In the genomic region with DNA sequence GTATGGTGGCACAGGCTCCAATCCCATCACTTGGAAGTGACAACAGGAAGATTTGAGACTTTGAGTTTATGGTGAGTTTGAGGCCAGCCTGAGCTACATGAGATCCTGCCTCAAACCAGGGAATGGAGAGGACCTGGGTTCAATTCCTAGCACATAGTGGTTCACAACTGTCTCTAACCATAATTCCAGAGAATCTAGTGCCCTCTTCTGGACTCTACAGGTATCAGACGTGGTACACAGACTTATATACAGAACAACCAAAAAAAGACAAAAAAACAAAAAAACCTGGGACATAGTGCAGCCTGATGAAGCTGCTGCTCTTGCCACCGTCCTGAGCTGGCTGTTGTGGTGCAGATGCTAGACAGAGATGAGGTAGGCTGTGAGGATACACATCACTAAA, we compare ENCODE assay signal across 33 mouse cellular contexts. TPM values are rescaled to one million over a fixed set of nuclear protein-coding genes. Genes with fewer than 3 reads are reported as not detected.
A peak's percentile ranks its signal among the peaks of the same experiment; 100 is the strongest.
DNase-seq lines count a peak whose midpoint lies in the region; ATAC-seq and TF ChIP-seq lines count a peak whose summit lies in the region.
"Had no signal": no experiment of that assay in that cellular context is flagged by ENCODE, and none has a peak within 500 bp of the region (broad histone marks: within the 10 kb centered on the region; RNA-seq: fewer than 3 reads in every experiment).

No protein-coding gene starts in this region.

- no peak for ATAC-seq in heart, embryonic 12.5 days (ENCODE audit: insufficient number of reproducible peaks, low FRiP score)
- no peak for ATAC-seq in lung, embryonic 14.5 days (ENCODE audit: insufficient read depth)
- no peak for ATAC-seq in stomach, postnatal 0 days (ENCODE audit: low FRiP score, low TSS enrichment)
- ATAC-seq in megakaryocyte progenitor cell, adult 5-6 weeks (replicated peaks; ENCODE audit: poor library complexity) = no peak
- ATAC-seq: forebrain, embryonic 16.5 days; midbrain, embryonic 13.5 days had no signal

- 88% methylated on average over 2 of the region's 2 CpGs for WGBS in heart, adult 2 months
- WGBS in heart, embryonic 12.5 days = 69% methylated on average over 2 of the region's 2 CpGs
- WGBS in lung, embryonic 14.5 days = 82% methylated on average over 2 of the region's 2 CpGs
- 82% methylated on average over 2 of the region's 2 CpGs for WGBS in stomach, postnatal 0 days

- no peak for TF ChIP-seq POLR2A in heart, adult 2 months (IDR thresholded peaks at IDR 0.05; ENCODE audit: insufficient read depth, low read depth, low read length)

- TF ChIP-seq EP300 in heart, adult 2 months (IDR thresholded peaks at IDR 0.05; ENCODE audit: insufficient read depth, low read depth, low read length) = no peak
- no peak for TF ChIP-seq EP300 in stomach, postnatal 0 days (optimal IDR thresholded peaks at IDR 0.05)

- H3K9me3 ChIP-seq in heart, embryonic 12.5 days (replicated peaks) = no peaks in the 10 kb centered on the region; the same call in 1 of the 2 replicates
- H3K9me3 ChIP-seq in lung, embryonic 14.5 days (ENCODE audit: low read depth, low read length) = no peaks in the 10 kb centered on the region
- H3K9me3 ChIP-seq in ES-E14 (ENCODE audit: control insufficient read depth, insufficient read depth, low read depth, low read length) = no peaks in the 10 kb centered on the region
- H3K9me3 ChIP-seq in stomach, postnatal 0 days (ENCODE audit: control insufficient read depth, low read length) = no peaks in the 10 kb centered on the region
- H3K9me3 ChIP-seq: embryonic facial prominence, embryonic 13.5 days; forebrain, embryonic 10.5 days; heart, embryonic 10.5 days; hindbrain, embryonic 12.5 days; kidney, embryonic 15.5 days; limb, embryonic 10.5 days; limb, embryonic 15.5 days; liver, embryonic 13.5 days; megakaryocyte, embryonic 14.5 days; midbrain, embryonic 13.5 days; stomach, embryonic 15.5 days had no signal

- peak; percentile 38 for TF ChIP-seq CTCF in heart, adult 2 months (IDR thresholded peaks at IDR 0.05)
- peak; percentile 20; the same call in 1 of the 2 replicates for TF ChIP-seq CTCF in lung, embryonic 14.5 days (IDR thresholded peaks at IDR 0.05; ENCODE audit: low read depth)
- peak; percentile 36 for TF ChIP-seq CTCF in stomach, postnatal 0 days (IDR thresholded peaks at IDR 0.05; ENCODE audit: low read depth)

- H3K27me3 ChIP-seq in heart, adult 2 months (ENCODE audit: control insufficient read depth, insufficient read depth, low read length) = no peaks in the 10 kb centered on the region
- H3K27me3 ChIP-seq in heart, embryonic 12.5 days (replicated peaks) = no peaks in the 10 kb centered on the region
- no peaks in the 10 kb centered on the region for H3K27me3 ChIP-seq in lung, embryonic 14.5 days (ENCODE audit: insufficient read depth, low read length)
- no peaks in the 10 kb centered on the region for H3K27me3 ChIP-seq in stomach, postnatal 0 days (ENCODE audit: control insufficient read depth, insufficient read depth, low read length)
- H3K27me3 ChIP-seq: embryonic facial prominence, embryonic 13.5 days; hindbrain, embryonic 12.5 days; kidney, embryonic 15.5 days; limb, embryonic 15.5 days; liver, embryonic 13.5 days; megakaryocyte, embryonic 14.5 days; midbrain, embryonic 13.5 days; stomach, embryonic 15.5 days had no signal

- no peak overlapping the region for H3K4me2 ChIP-seq in heart, embryonic 12.5 days
- no peak overlapping the region for H3K4me2 ChIP-seq in lung, embryonic 14.5 days
- no peak overlapping the region for H3K4me2 ChIP-seq in stomach, postnatal 0 days (replicated peaks; ENCODE audit: low read depth)
- H3K4me2 ChIP-seq: embryonic facial prominence, embryonic 13.5 days; hindbrain, embryonic 12.5 days; kidney, embryonic 15.5 days; limb, embryonic 15.5 days; liver, embryonic 13.5 days; midbrain, embryonic 13.5 days; stomach, embryonic 15.5 days had no signal

- H3K4me1 ChIP-seq in heart, adult 2 months (ENCODE audit: control insufficient read depth, insufficient read depth, low read length) = peaks cover 3% of the 10 kb centered on the region; the same call in 1 of the 2 replicates
- H3K4me1 ChIP-seq in heart, embryonic 12.5 days (replicated peaks) = peaks cover 7% of the 10 kb centered on the region; the same call in 1 of the 2 replicates
- no peaks in the 10 kb centered on the region for H3K4me1 ChIP-seq in lung, embryonic 14.5 days (ENCODE audit: insufficient read depth)
- H3K4me1 ChIP-seq in ES-E14 (ENCODE audit: control insufficient read depth in 2 of 2, insufficient read depth in 2 of 2, low read length in 2 of 2, poor library complexity in 1 of 2) = peaks cover 0 to 2% of the 10 kb centered on the region in 2 experiments; a peak in 1 of 4 replicates
- no peaks in the 10 kb centered on the region for H3K4me1 ChIP-seq in stomach, postnatal 0 days (replicated peaks; ENCODE audit: control insufficient read depth, insufficient read depth)
- H3K4me1 ChIP-seq: embryonic facial prominence, embryonic 13.5 days; kidney, embryonic 15.5 days; limb, embryonic 10.5 days had no signal

- H3K27ac ChIP-seq in heart, adult 2 months = no peak overlapping the region
- H3K27ac ChIP-seq in heart, embryonic 12.5 days (ENCODE audit: poor library complexity, severe bottlenecking) = no peak overlapping the region
- H3K27ac ChIP-seq in lung, embryonic 14.5 days (ENCODE audit: low read depth) = no peak overlapping the region
- no peak overlapping the region for H3K27ac ChIP-seq in ES-E14 (ENCODE audit: insufficient read depth, low read depth, low read length, poor library complexity, severe bottlenecking)
- H3K27ac ChIP-seq in stomach, postnatal 0 days (replicated peaks) = no peak overlapping the region
- H3K27ac ChIP-seq: embryonic facial prominence, embryonic 13.5 days; forebrain, embryonic 10.5 days; heart, embryonic 10.5 days; hindbrain, embryonic 12.5 days; kidney, embryonic 15.5 days; limb, embryonic 10.5 days; limb, embryonic 15.5 days; liver, embryonic 13.5 days; midbrain, embryonic 13.5 days; stomach, embryonic 15.5 days had no signal

- no peak overlapping the region for H3K4me3 ChIP-seq in heart, adult 2 months
- no peak overlapping the region for H3K4me3 ChIP-seq in heart, embryonic 12.5 days
- H3K4me3 ChIP-seq in lung, embryonic 14.5 days (ENCODE audit: low read depth, low read length) = no peak overlapping the region
- no peak overlapping the region for H3K4me3 ChIP-seq in ES-E14 (ENCODE audit: insufficient read depth in 1 of 2, low read depth in 1 of 2, low read length in 2 of 2, poor library complexity in 1 of 2, severe bottlenecking in 1 of 2)
- no peak overlapping the region for H3K4me3 ChIP-seq in stomach, postnatal 0 days (ENCODE audit: low read depth, low read length)
- H3K4me3 ChIP-seq: embryonic facial prominence, embryonic 13.5 days; forebrain, embryonic 10.5 days; heart, embryonic 10.5 days; hindbrain, embryonic 12.5 days; kidney, embryonic 15.5 days; limb, embryonic 10.5 days; limb, embryonic 15.5 days; liver, embryonic 13.5 days; megakaryocyte, embryonic 14.5 days; midbrain, embryonic 13.5 days; stomach, embryonic 15.5 days had no signal

- no peak overlapping the region for H3K9ac ChIP-seq in heart, adult 2 months (ENCODE audit: low read depth, low read length)
- no peak overlapping the region for H3K9ac ChIP-seq in heart, embryonic 12.5 days
- H3K9ac ChIP-seq in lung, embryonic 14.5 days = no peak overlapping the region
- H3K9ac ChIP-seq in ES-E14 (ENCODE audit: insufficient read depth, low read depth, low read length, poor library complexity, severe bottlenecking) = no peak overlapping the region
- H3K9ac ChIP-seq in stomach, postnatal 0 days (ENCODE audit: low read length) = no peak overlapping the region
- H3K9ac ChIP-seq: embryonic facial prominence, embryonic 13.5 days; hindbrain, embryonic 12.5 days; kidney, embryonic 15.5 days; limb, embryonic 15.5 days; liver, embryonic 13.5 days; midbrain, embryonic 13.5 days; stomach, embryonic 15.5 days had no signal

- no peaks in the 10 kb centered on the region for H3K36me3 ChIP-seq in heart, adult 2 months (ENCODE audit: control insufficient read depth, insufficient read depth, low read length)
- peaks cover 26% of the 10 kb centered on the region for H3K36me3 ChIP-seq in heart, embryonic 12.5 days
- peaks cover 11% of the 10 kb centered on the region; the same call in 1 of the 2 replicates for H3K36me3 ChIP-seq in lung, embryonic 14.5 days (ENCODE audit: insufficient read depth)
- H3K36me3 ChIP-seq in ES-E14 (ENCODE audit: control insufficient read depth, insufficient read depth, low read length, poor library complexity, severe bottlenecking) = peaks cover 21% of the 10 kb centered on the region
- no peaks in the 10 kb centered on the region for H3K36me3 ChIP-seq in stomach, postnatal 0 days (ENCODE audit: control insufficient read depth, insufficient read depth, low read length)
- H3K36me3 ChIP-seq: stomach, embryonic 15.5 days had no signal

- intact Hi-C loops in heart, adult 2 months (cut with DNase I) = no loop called here

- in situ Hi-C loops in ES-E14 (cut with MboI; ENCODE audit: low sequenced_read_pairs in 2 of 2, unreplicated experiment in 2 of 2) = no loop called here

- no peak for DNase-seq in heart, adult 2 months
- no peak for DNase-seq in lung, embryonic 14.5 days
- DNase-seq in lung, postnatal 36 days = no peak
- DNase-seq in ES-E14 (ENCODE audit: low read depth, low spot score) = no peak
- no peak for DNase-seq in stomach, postnatal 0 days (ENCODE audit: low spot score)
- DNase-seq: adrenal gland, postnatal 25 days; cerebellum, adult 2 months; gastrocnemius, postnatal 10 days; heart, postnatal 36 days; kidney, adult 18-20 months; kidney, postnatal 25 days; liver, embryonic 13.5 days; lung, adult 18-20 months; lung, postnatal 14 days; retina, postnatal 1 day; right cerebral cortex, postnatal 25 days; thymus, postnatal 14 days had no signal

- no peaks in the 10 kb centered on the region for H3K79me2 ChIP-seq in heart, adult 2 months (replicated peaks; ENCODE audit: control insufficient read depth, insufficient read depth, low read length)

RNA-seq across cellular contexts. Expression of gene 1700003F12Rik, which starts 5.3 kb away (rescaled TPM):
- not detected for total RNA-seq in heart, adult 2 months (2021)
- polyA plus RNA-seq in heart, adult 2 months (2012; rRNA removed) = 0.39 TPM in 1 of 2 replicates, not detected in the other
- polyA plus RNA-seq in heart, embryonic 12.5 days (2016; fragmentation: Nextera tagmentation; extraction: Ambion mirVana) = 0.48 and 0.78 TPM in 2 replicates
- 1.2 and 1.4 TPM in 2 replicates for polyA plus RNA-seq in lung, embryonic 14.5 days (2014; fragmentation: Nextera tagmentation; extraction: Ambion mirVana)
- 1.7 and 1.9 TPM in 2 replicates for total RNA-seq in ES-E14 (2012; rRNA removed)
- polyA plus RNA-seq in stomach, postnatal 0 days (2015; fragmentation: Nextera tagmentation; extraction: Ambion mirVana) = 0.87 and 0.89 TPM in 2 replicates
- not detected in 2 replicates for total RNA-seq in megakaryocyte progenitor cell, adult 5-6 weeks (2015)
- total RNA-seq in megakaryocyte progenitor cell, adult 5-6 weeks (2017) = not detected in 2 replicates
- total RNA-seq: adrenal gland, postnatal 25 days; granulocyte monocyte progenitor cell, adult 5-6 weeks; heart, postnatal 36 days; monocyte, adult 5-6 weeks had no signal

RNA-seq across cellular contexts. Expression of gene Actl10, which starts 9.9 kb away (rescaled TPM):
- not detected for total RNA-seq in heart, adult 2 months (2021)
- not detected in 2 replicates for polyA plus RNA-seq in heart, adult 2 months (2012; rRNA removed)
- 0.13 and 0.15 TPM in 2 replicates for polyA plus RNA-seq in heart, embryonic 12.5 days (2016; fragmentation: Nextera tagmentation; extraction: Ambion mirVana)
- polyA plus RNA-seq in lung, embryonic 14.5 days (2014; fragmentation: Nextera tagmentation; extraction: Ambion mirVana) = 0.36 and 0.37 TPM in 2 replicates
- 0.45 and 1.2 TPM in 2 replicates for total RNA-seq in ES-E14 (2012; rRNA removed)
- not detected in 2 replicates for polyA plus RNA-seq in stomach, postnatal 0 days (2015; fragmentation: Nextera tagmentation; extraction: Ambion mirVana)
- total RNA-seq in megakaryocyte progenitor cell, adult 5-6 weeks (2015) = not detected in 2 replicates
- total RNA-seq in megakaryocyte progenitor cell, adult 5-6 weeks (2017) = 0.27 TPM in 1 of 2 replicates, not detected in the other
- total RNA-seq: gastrocnemius, postnatal 10 days; granulocyte monocyte progenitor cell, adult 5-6 weeks; heart, postnatal 36 days; layer of hippocampus, postnatal 25 days; monocyte, adult 5-6 weeks had no signal
- polyA plus RNA-seq: liver, embryonic 13.5 days had no signal

RNA-seq across cellular contexts. Expression of gene Necab3, which starts 17.1 kb away (rescaled TPM):
- under 1 TPM; 0.20 to 0.23 TPM for total RNA-seq in heart, adult 2 months (2021)
- polyA plus RNA-seq in heart, adult 2 months (2012; rRNA removed) = 0.90 and 1.7 TPM in 2 replicates
- 0.27 and 0.87 TPM in 2 replicates for polyA plus RNA-seq in heart, embryonic 12.5 days (2016; fragmentation: Nextera tagmentation; extraction: Ambion mirVana)
- polyA plus RNA-seq in lung, embryonic 14.5 days (2014; fragmentation: Nextera tagmentation; extraction: Ambion mirVana) = 2.6 and 3.2 TPM in 2 replicates
- 5.8 and 9.5 TPM in 2 replicates for total RNA-seq in ES-E14 (2012; rRNA removed)
- 0.50 and 0.70 TPM in 2 replicates for polyA plus RNA-seq in stomach, postnatal 0 days (2015; fragmentation: Nextera tagmentation; extraction: Ambion mirVana)
- total RNA-seq in megakaryocyte progenitor cell, adult 5-6 weeks (2015) = 1.4 and 3.9 TPM in 2 replicates
- total RNA-seq in megakaryocyte progenitor cell, adult 5-6 weeks (2017) = 1.3 and 1.7 TPM in 2 replicates
- total RNA-seq: monocyte, adult 5-6 weeks had no signal

RNA-seq across cellular contexts. Expression of gene E2f1, which starts 28.1 kb away (rescaled TPM):
- total RNA-seq in heart, adult 2 months (2021) = under 1 TPM; 0.39 to 0.70 TPM
- 1.1 and 1.2 TPM in 2 replicates for polyA plus RNA-seq in heart, adult 2 months (2012; rRNA removed)
- 21.7 and 21.8 TPM in 2 replicates for polyA plus RNA-seq in heart, embryonic 12.5 days (2016; fragmentation: Nextera tagmentation; extraction: Ambion mirVana)
- polyA plus RNA-seq in lung, embryonic 14.5 days (2014; fragmentation: Nextera tagmentation; extraction: Ambion mirVana) = 12.4 and 13.6 TPM in 2 replicates
- 13.8 and 16.9 TPM in 2 replicates for total RNA-seq in ES-E14 (2012; rRNA removed)
- 5.7 and 6.1 TPM in 2 replicates for polyA plus RNA-seq in stomach, postnatal 0 days (2015; fragmentation: Nextera tagmentation; extraction: Ambion mirVana)
- 21.2 and 23.7 TPM in 2 replicates for total RNA-seq in megakaryocyte progenitor cell, adult 5-6 weeks (2015)
- 14.1 and 14.2 TPM in 2 replicates for total RNA-seq in megakaryocyte progenitor cell, adult 5-6 weeks (2017)
